Mouse (Mus musculus) bone marrow, adult 2 months (tissue): ENCODE results near the gene Zdhhc14. TPM values are rescaled to one million over a fixed set of nuclear protein-coding genes. Genes with fewer than 3 reads are reported as not detected.

Source experiments
- H3K27ac ChIP-seq: fragments of 200-500 bp; 2 replicates; pipeline ENCODE4 v1.5.1; 2012; ENCODE audit warnings: low read depth, mild to moderate bottlenecking, control low read depth, inconsistent platforms, low read length; ENCODE audit not compliant: control insufficient read depth, poor library complexity, insufficient read depth
- H3K4me1 ChIP-seq: fragments of 200-500 bp; 2 replicates; pipeline ENCODE4 v1.6.1; 2011; ENCODE audit warnings: low read length; ENCODE audit not compliant: control insufficient read depth, insufficient read depth
- H3K4me3 ChIP-seq: fragments of 200-500 bp; replicated peaks from 2 replicates; pipeline ENCODE3; 2011; ENCODE audit warnings: mild to moderate bottlenecking, low read depth, low read length, control low read depth; ENCODE audit not compliant: control insufficient read depth
- CTCF ChIP-seq: fragments of 200-500 bp; IDR thresholded peaks from 2 replicates; pipeline ENCODE4 v1.5.1; 2011; ENCODE audit warnings: low read length, control low read depth; ENCODE audit not compliant: control insufficient read depth, insufficient read depth
- POLR2A ChIP-seq: fragments of 200-500 bp; IDR thresholded peaks from 2 replicates; pipeline ENCODE4 v1.6.1; 2011; ENCODE audit warnings: low read depth, mild to moderate bottlenecking, control low read depth, low read length, borderline replicate concordance; ENCODE audit not compliant: control insufficient read depth
- WGBS: fragments of 180-500 bp; shearing (Covaris S2); methylation state at CpG from one replicate; pipeline ENCODE4 v1.1.7; 2018; 5-methylcytosine and 5-hydroxymethylcytosine counted together
- polyA plus RNA-seq: library from polyadenylated mRNA; stranded (reverse); fragments of >200 nt; gene quantifications from 2 replicates; pipeline ENCODE4 v1.2.4, GENCODE M21; 2011; ENCODE audit warnings: low replicate concordance; ENCODE audit not compliant: missing spikeins, insufficient read depth, insufficient read length

Zdhhc14 gene
- polyA plus RNA-seq, 1 experiment = 22.3 TPM

GRCm38 (mm10) chr17:5506988-5507387 lies 14.6 kb downstream of the Zdhhc14 start:
- no peak for TF ChIP-seq CTCF
- no peak for TF ChIP-seq POLR2A
- peaks cover 4% of the 10 kb centered on the region for H3K4me1 ChIP-seq
- WGBS = 51% methylated on average over 5 of the region's 5 CpGs
- H3K27ac ChIP-seq = peak overlapping the region; percentile 88
- H3K4me3 ChIP-seq = no peak overlapping the region

DNA sequence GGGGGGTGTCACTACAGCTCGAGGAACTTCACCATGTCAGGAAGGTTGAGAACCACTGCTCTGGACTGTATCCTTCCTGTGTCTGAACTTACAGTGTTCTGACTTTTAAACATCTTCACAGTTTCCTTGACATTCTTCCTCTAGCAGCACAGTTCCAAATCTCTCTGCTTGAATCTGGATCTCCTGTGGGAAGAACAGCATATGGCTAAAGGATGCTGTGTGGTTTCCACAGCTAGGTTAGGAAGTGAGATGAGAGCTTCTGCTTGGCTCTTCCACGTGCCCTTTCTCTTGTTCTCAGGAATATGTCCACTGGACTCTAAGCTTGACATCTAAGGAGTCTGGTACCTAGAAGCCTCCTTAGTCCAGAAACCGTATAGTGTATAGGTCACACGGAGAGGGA lies 15.7 kb downstream of the Zdhhc14 start:
- WGBS = 55% methylated on average over 4 of the region's 4 CpGs
- H3K27ac ChIP-seq = no peak overlapping the region
- H3K4me3 ChIP-seq = no peak overlapping the region
- H3K4me1 ChIP-seq = peaks cover 5% of the 10 kb centered on the region
- TF ChIP-seq CTCF (no peak), POLR2A (no peak)

DNA sequence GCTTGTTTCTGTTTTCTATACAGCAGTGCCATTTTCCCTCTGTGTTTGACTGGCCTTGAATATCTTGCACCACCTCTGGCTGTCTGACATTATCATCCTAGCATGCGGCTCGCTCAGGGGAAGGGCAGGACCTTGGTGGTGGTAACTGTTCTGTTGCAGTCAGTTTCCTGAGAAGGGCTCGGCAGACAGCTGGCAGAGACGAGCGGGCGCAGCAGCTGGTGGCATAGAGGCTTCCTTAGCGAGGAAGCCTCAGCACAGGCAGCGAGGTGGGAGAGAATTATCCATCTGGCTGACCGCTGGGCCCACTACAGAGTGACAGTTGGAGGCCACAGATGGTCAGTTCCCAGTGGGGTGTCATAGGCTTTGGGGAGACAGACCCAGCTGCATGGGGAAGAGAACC lies 18.2 kb downstream of the Zdhhc14 start:
- Histone ChIP-seq H3K4me3 (no peak overlapping the region), H3K4me1 (peaks cover 5% of the 10 kb centered on the region), H3K27ac (peak overlapping the region; percentile 48)
- peak; percentile 29; the same call in 1 of the 2 replicates for TF ChIP-seq POLR2A
- no peak for TF ChIP-seq CTCF
- 39% methylated on average over 9 of the region's 9 CpGs for WGBS

GRCm38 (mm10) chr17:5511724-5512123 lies 19.4 kb downstream of the Zdhhc14 start:
- H3K27ac ChIP-seq = no peak overlapping the region
- H3K4me1 ChIP-seq = peaks cover 3% of the 10 kb centered on the region
- 74% methylated on average over 6 of the region's 6 CpGs for WGBS
- TF ChIP-seq POLR2A (no peak), CTCF (no peak)
- no peak overlapping the region for H3K4me3 ChIP-seq

GRCm38 (mm10) chr17:5519466-5519865 lies 27.1 kb downstream of the Zdhhc14 start:
- H3K4me1 ChIP-seq = no peaks in the 10 kb centered on the region; the same call in 1 of the 2 replicates
- 83% methylated on average over 10 of the region's 10 CpGs for WGBS

DNA sequence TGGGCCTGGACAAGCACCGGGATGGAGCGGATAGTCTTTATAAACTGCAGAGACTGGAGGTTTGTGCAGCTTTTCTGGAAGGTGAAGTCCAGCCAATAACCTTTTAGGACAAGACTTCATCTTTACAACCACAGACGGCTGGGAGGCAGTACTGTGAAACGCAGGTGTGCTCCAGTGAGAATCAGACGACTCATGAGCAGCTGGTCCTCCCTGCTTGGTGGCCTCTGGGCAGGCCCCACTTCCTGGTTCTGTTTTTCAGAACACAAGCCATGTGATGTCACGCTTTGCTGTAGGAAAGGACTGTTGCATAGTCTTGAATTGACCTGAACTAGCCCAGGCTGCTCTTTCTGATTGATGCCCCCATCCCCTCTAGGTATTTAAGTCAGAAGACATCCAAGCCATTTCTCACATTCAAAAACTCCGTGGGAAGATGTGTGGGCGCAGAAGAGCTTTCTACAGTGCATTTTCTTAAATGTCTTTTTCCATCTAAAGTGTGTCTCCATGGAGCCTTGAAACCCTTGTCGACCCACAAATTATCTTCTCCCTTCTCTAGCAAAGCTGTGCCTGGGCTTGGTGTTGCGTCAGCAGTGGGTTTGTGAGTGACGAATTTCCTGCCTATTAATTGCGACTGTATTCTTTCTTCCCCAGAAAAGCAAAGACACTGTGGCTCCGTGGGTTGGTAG lies 27.7 kb downstream of the Zdhhc14 start:
- WGBS = 63% methylated on average over 13 of the region's 13 CpGs
- H3K4me3 ChIP-seq = no peak overlapping the region
- no peak overlapping the region for H3K27ac ChIP-seq
- TF ChIP-seq CTCF (no peak), POLR2A (no peak)
- no peaks in the 10 kb centered on the region; the same call in 1 of the 2 replicates for H3K4me1 ChIP-seq

More at GRCm38 (mm10) chr17:5519466-5519865, 27.1 kb downstream of the Zdhhc14 start:
- no peak overlapping the region for H3K27ac ChIP-seq
- no peak overlapping the region for H3K4me3 ChIP-seq
- TF ChIP-seq CTCF = no peak
- TF ChIP-seq POLR2A = no peak

GRCm38 (mm10) chr17:5521532-5521931 lies 29.2 kb downstream of the Zdhhc14 start:
- no peak for TF ChIP-seq CTCF
- TF ChIP-seq POLR2A = no peak
- Histone ChIP-seq H3K27ac (no peak overlapping the region), H3K4me3 (no peak overlapping the region), H3K4me1 (no peaks in the 10 kb centered on the region; the same call in 1 of the 2 replicates)
- 29% methylated on average over 1 of the region's 1 CpGs for WGBS

- H3K4me3 ChIP-seq = no peak overlapping the region
- 90% methylated on average over 6 of the region's 6 CpGs for WGBS
- H3K4me1 ChIP-seq = peaks cover 1% of the 10 kb centered on the region
- TF ChIP-seq POLR2A (no peak), CTCF (no peak)
- H3K27ac ChIP-seq = no peak overlapping the region
These were observed 37.2 kb downstream of the Zdhhc14 start for GRCm38 (mm10) chr17:5529552-5529951.
